Mouse (Mus musculus) midbrain, embryonic 14.5 days (tissue): ENCODE measurements around the gene Mapk13. TPM values are rescaled to one million over a fixed set of nuclear protein-coding genes. Genes with fewer than 3 reads are reported as not detected.
A peak's percentile ranks its signal among the peaks of the same experiment; 100 is the strongest.

Source experiments
- ATAC-seq: fragments of 200-750 bp; cut with Nextera tagmentation; 2 replicates; pipeline ENCODE4 v1.8.0; 2017; ENCODE audit warnings: moderate number of reproducible peaks, moderate library complexity; ENCODE audit not compliant: low FRiP score, low TSS enrichment
- DNase-seq: peaks from one replicate; pipeline ENCODE4 v3.0.0-alpha.2; 2015
- H3K27ac ChIP-seq: fragments of 300-500 bp; sonication (generic); replicated peaks from 2 replicates; pipeline ENCODE4 v1.5.1; 2014; ENCODE audit warnings: mild to moderate bottlenecking, low read depth, low read length, moderate library complexity
- H3K27me3 ChIP-seq: fragments of 300-500 bp; sonication (generic); 2 replicates; pipeline ENCODE4 v1.6.1; 2014; ENCODE audit warnings: low read length, control low read depth, mixed read lengths; ENCODE audit not compliant: control insufficient read depth, insufficient read depth
- H3K36me3 ChIP-seq: fragments of 300-500 bp; sonication (generic); 2 replicates; pipeline ENCODE4 v1.6.1; 2014; ENCODE audit warnings: low read length, control low read depth; ENCODE audit not compliant: control insufficient read depth, insufficient read depth
- H3K4me1 ChIP-seq: fragments of 300-500 bp; sonication (generic); 2 replicates; pipeline ENCODE4 v1.6.1; 2014; ENCODE audit warnings: mild to moderate bottlenecking, antibody characterized with exemption, low read length, control low read depth; ENCODE audit not compliant: control insufficient read depth, insufficient read depth
- H3K4me2 ChIP-seq: fragments of 300-500 bp; sonication (generic); 2 replicates; pipeline ENCODE4 v1.6.1; 2014; ENCODE audit warnings: mild to moderate bottlenecking, low read length, moderate library complexity
- H3K4me3 ChIP-seq: fragments of 300-500 bp; sonication (generic); replicated peaks from 2 replicates; pipeline ENCODE4 v1.5.1; 2014; ENCODE audit warnings: low read depth, low read length
- H3K9ac ChIP-seq: fragments of 300-500 bp; sonication (generic); replicated peaks from 2 replicates; pipeline ENCODE4 v1.6.1; 2014; ENCODE audit warnings: mild to moderate bottlenecking, low read length, moderate library complexity
- H3K9me3 ChIP-seq: fragments of 300-500 bp; sonication (generic); 2 replicates; pipeline ENCODE4 v1.6.1; 2016; ENCODE audit warnings: low read length, control low read depth, mixed read lengths; ENCODE audit not compliant: control insufficient read depth
- WGBS: fragments of 180-500 bp; shearing (Covaris S2); extraction: QIAGEN DNeasy Blood & Tissue Kit; methylation state at CpG from one replicate; pipeline ENCODE4 v1.1.7; 2014; 5-methylcytosine and 5-hydroxymethylcytosine counted together
- polyA plus RNA-seq: library from polyadenylated mRNA; unstranded; fragments of >200 nt; fragmentation: Nextera tagmentation; extraction: Ambion mirVana; gene quantifications from 2 replicates; pipeline ENCODE4 v1.2.1, GENCODE M21; 2014

The Mapk13 gene
- polyA plus RNA-seq, 1 experiment from 2014 or later, result 0.61 TPM

DNA sequence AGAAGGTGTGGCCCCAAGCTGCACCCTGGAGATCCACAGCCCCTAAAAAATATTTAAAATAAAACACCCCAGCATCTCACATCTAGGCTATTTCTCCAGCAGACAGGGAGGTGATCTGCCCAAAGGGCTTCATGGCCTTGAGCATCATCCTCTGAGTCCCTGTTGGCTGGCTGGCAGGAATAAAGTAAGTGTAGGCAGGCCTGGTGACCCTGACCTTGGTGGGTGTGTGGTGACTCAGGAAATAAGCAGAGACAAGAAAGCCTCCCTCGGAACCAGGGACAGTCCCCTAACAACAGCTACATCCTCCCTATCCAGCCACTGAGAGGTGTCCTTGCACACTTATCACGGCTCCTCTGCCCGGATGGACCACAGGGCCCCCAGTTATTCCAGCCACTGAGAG lies 11.7 kb downstream of the Mapk13 start:
- no peak for DNase-seq
- Histone ChIP-seq H3K36me3 (no peaks in the 10 kb centered on the region), H3K4me1 (no peaks in the 10 kb centered on the region), H3K9ac (no peak overlapping the region), H3K27me3 (no peaks in the 10 kb centered on the region), H3K4me3 (no peak overlapping the region), H3K27ac (no peak overlapping the region), H3K9me3 (no peaks in the 10 kb centered on the region), H3K4me2 (no peak overlapping the region)
- WGBS, result 80% methylated on average over 3 of the region's 3 CpGs
- no peak for ATAC-seq

DNA sequence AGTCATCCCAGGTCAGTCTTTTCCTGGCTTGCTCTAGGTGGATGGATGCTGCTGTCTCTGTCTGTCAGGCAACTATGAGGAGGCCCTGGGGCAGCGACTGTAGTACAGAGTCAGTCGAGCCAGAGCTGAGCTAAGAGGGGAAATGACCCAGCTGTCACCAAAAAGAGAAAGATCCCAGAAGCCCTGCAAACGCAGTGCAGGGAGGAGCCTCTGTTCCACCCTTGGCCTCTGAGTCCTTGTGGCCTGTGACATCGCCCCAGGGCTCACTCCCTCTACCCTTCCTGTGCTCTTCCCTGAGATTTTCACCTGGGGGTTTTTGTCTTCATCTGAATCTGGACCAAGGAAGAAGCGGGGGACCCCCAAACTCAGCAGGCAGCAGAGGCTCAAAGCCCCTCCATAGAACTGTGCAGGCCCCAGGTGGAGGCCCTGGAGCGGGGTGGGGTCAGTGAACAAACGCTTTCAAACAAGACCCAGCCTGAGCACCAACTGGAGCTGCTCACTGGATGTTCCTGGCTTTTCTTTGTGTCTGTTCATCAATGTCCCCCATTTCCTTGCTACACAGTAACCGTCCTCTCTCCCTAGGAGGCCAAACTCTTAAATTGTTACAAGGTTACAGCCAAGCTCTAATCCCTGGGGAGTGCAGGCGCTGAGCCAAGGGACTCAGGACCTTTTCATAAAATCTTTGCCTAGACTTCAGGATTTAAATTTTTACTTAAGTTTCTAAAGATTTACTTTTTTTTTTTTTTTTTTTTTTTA lies 12.4 kb downstream of the Mapk13 start:
- no peak for DNase-seq
- Histone ChIP-seq H3K4me1 (no peaks in the 10 kb centered on the region), H3K9ac (no peak overlapping the region), H3K4me2 (no peak overlapping the region), H3K4me3 (no peak overlapping the region), H3K36me3 (no peaks in the 10 kb centered on the region), H3K27me3 (no peaks in the 10 kb centered on the region), H3K9me3 (no peaks in the 10 kb centered on the region), H3K27ac (no peak overlapping the region)
- ATAC-seq, result no peak
- WGBS, result 54% methylated on average over 9 of the region's 9 CpGs

DNA sequence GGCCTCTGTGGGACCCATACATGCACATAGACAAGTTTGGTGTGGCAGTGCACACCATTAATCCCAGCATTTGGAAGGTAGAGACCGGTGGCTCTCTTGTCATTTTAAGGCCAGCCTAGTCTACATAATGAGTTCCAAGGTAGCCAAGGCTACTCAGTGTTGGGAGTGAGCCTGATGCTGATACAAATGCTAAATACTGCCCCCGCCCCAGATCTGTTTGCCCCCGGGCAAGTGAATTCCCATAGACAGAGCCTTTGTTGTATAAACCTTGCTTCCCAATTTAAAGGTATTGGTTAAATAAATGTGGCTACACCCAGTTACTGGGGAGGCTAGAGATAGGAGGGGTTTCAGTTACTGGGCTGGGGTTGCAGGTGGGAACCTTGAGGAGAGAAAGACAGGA lies 15.9 kb downstream of the Mapk13 start:
- H3K27me3 ChIP-seq, result no peaks in the 10 kb centered on the region
- WGBS, result 82% methylated on average over 3 of the region's 3 CpGs
- no peak overlapping the region for H3K4me3 ChIP-seq
- H3K9ac ChIP-seq, result no peak overlapping the region
- no peak overlapping the region for H3K27ac ChIP-seq
- H3K4me2 ChIP-seq, result no peak overlapping the region
- H3K4me1 ChIP-seq, result no peaks in the 10 kb centered on the region
- DNase-seq, result no peak
- H3K9me3 ChIP-seq, result no peaks in the 10 kb centered on the region
- H3K36me3 ChIP-seq, result no peaks in the 10 kb centered on the region
- no peak for ATAC-seq

DNA sequence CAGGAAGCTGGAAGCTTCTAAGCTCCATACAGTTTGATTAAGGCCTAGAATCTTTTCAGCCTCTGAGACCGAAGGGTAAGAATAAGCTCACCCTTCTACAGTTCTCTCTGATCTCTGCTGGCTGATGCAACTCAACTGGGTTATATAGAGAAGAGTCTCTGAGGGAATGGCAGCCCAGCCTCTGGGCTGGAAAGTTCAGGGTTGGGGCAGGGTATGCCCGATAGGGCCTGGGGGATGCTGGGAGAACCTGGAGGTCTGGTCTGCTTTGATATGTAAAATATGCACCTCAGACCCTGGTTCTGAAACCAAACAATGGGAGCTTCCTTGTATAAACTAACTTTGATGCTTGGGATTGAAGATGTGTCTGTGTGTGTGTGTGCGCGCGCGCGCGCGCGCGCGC lies 18.4 kb downstream of the Mapk13 start:
- no peak for DNase-seq
- no peaks in the 10 kb centered on the region for H3K36me3 ChIP-seq
- H3K4me1 ChIP-seq, result no peaks in the 10 kb centered on the region
- no peaks in the 10 kb centered on the region for H3K9me3 ChIP-seq
- WGBS, result 95% methylated on average over 12 of the region's 12 CpGs
- H3K27ac ChIP-seq, result no peak overlapping the region
- H3K9ac ChIP-seq, result no peak overlapping the region
- H3K4me3 ChIP-seq, result no peak overlapping the region
- ATAC-seq, result no peak
- H3K4me2 ChIP-seq, result no peak overlapping the region
- H3K27me3 ChIP-seq, result no peaks in the 10 kb centered on the region

DNA sequence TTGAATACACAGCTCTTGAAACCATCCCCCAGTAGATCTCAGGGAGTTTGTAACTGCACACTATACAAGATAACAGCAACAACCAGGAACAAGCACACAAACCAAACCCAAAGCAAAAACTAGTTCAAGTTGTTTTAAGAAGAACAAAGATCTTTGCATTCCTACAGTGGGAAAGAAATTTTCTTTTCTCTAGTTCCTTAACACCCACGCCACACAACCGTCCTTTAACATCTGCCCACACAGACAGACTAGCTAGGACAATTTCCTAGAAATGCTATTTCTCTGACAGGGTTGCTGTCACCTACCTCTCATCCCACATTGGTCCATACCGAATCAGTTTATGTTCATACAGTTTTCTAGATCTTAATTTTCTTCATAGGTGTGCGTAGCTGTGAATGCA lies 27.9 kb downstream of the Mapk13 start:
- no peak for DNase-seq
- no peak overlapping the region for H3K4me3 ChIP-seq
- H3K27me3 ChIP-seq, result no peaks in the 10 kb centered on the region
- 94% methylated on average over 4 of the region's 4 CpGs for WGBS
- H3K9me3 ChIP-seq, result no peaks in the 10 kb centered on the region
- H3K36me3 ChIP-seq, result no peaks in the 10 kb centered on the region
- no peak overlapping the region for H3K9ac ChIP-seq
- no peak overlapping the region for H3K4me2 ChIP-seq
- ATAC-seq, result no peak
- peaks cover 13% of the 10 kb centered on the region; the same call in 1 of the 2 replicates for H3K4me1 ChIP-seq
- H3K27ac ChIP-seq, result no peak overlapping the region

DNA sequence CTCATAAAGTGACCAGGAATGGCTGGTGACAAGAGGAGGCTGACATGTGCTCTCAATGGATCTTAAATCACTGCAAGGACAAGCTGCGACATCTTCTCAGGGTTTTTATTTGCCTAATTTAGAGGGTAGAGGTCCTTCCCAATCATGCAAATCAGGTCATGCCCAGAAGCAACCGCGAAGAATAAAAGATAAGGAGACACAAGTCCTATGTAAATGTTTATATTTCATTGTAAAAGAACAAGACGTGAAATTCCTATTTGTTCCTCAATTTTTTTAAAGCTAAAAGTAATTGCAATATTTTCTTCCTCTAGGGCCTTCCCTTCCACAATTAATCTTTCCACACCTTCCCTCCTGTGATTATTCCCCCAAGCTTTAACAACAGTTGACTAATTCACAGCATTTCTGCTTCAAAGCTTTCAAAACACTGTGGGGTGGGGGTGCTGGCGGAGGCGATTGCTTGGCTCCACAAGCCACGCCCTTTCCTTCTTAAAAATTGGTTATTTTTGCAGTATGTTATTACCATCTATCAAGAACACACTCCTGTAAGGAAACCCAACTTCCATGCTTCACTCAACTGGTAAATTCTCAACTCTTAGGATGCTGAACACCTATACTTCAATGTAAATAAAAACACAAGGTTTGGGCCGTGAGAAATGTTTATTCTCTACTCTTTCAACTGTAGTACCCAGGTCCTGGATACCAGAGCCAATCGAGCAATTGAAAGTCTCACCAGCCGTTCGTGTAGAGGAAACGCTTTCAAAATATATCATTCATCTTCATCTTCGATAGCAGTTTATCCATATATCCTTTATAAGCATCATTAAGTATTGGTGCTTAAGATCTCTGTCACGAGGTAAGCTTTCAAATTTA lies 30.4 kb downstream of the Mapk13 start:
- Histone ChIP-seq H3K27me3 (no peaks in the 10 kb centered on the region), H3K4me3 (peak overlapping the region; percentile 72), H3K9me3 (no peaks in the 10 kb centered on the region), H3K36me3 (no peaks in the 10 kb centered on the region), H3K9ac (no peak overlapping the region; the same call in 1 of the 2 replicates), H3K27ac (peak overlapping the region; percentile 46), H3K4me2 (peak overlapping the region; percentile 98), H3K4me1 (peaks cover 17% of the 10 kb centered on the region)
- no peak for ATAC-seq
- 16% methylated on average over 14 of the region's 14 CpGs for WGBS
- peak; percentile 25 for DNase-seq

DNA sequence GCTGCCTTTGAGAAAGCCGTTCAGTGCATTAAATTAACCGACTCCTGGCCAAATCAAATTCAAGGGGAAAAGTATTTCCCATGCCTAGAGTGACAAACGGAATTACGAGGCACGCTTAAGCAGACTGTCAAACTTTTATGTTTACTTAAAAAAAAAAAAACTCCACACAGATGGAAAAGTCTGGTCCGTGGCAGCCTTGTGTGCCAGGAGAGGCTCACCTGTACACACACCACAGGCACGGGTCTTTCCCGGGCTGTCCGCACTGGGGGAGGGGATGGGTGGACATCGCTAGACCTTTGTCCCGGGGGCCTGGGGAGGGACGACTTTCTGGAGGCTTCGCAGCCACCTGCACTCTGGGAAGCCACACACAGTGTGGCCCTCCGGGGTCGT lies 31.2 kb downstream of the Mapk13 start:
- Histone ChIP-seq H3K27me3 (no peaks in the 10 kb centered on the region), H3K4me3 (peak overlapping the region; percentile 72), H3K4me2 (peak overlapping the region; percentile 98), H3K9me3 (no peaks in the 10 kb centered on the region), H3K9ac (peak overlapping the region; percentile 100), H3K27ac (peak overlapping the region; percentile 100), H3K4me1 (peaks cover 17% of the 10 kb centered on the region), H3K36me3 (no peaks in the 10 kb centered on the region)
- ATAC-seq, result 0 out of 2 replicates have a peak, but pooled peaks have one; percentile 44
- DNase-seq, result peak; percentile 48
- WGBS, result under 1% methylated on average over 15 of the region's 15 CpGs

DNA sequence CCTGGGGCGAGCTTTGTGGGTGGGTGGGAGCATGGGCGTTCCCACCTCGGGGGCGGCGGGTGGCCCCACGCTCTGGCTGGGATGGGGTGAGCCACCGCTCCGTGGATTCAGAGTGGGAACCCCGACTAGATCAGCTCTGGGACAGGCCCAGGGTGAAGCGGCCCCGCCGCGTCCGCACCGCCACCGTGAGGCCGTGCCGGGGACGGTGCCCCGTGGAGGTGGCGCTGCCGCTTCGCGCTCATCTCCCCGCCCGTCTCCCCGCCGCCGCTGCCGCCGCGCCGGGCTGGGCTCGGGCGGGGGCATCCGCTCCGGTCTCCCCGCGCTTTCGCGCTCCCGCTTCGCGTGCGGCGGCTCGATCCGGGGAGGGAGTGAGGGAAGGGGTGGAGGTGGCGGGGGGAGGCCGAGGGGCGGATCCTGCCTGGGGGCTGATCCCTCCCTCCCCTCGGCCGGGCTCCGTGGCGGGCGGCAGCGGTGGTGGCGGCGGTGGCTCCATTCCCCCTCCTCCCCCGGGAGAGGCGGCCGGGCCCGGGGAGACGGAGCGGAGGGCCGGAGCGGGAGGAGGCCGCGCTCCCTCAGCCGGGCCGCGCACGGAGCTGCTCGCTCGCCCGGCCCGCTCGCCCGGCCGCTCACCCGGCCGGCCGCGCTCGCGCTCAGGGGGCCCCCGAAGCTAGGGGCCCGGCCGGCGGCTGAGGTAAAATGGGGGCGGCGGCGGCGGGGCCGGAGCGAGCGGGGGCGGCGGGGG lies 31.7 kb downstream of the Mapk13 start, which contains the start of gene Brpf3:
TSS of gene Brpf3 (plus strand) at position 420 of the 742 bp plus-strand sequence.
- H3K27ac ChIP-seq, result peak within 1 kb of the TSS; percentile 100
- H3K9me3 ChIP-seq, result no peaks in the 10 kb centered on the region
- peaks cover 2% of the 10 kb centered on the region; the same call in 1 of the 2 replicates for H3K36me3 ChIP-seq
- H3K4me1 ChIP-seq, result peaks cover 17% of the 10 kb centered on the region
- H3K27me3 ChIP-seq, result no peaks in the 10 kb centered on the region
- H3K4me2 ChIP-seq, result peak within 1 kb of the TSS; percentile 98
- peak within 1 kb of the TSS; percentile 100 for H3K9ac ChIP-seq
- DNase-seq (peak; percentile 85), ATAC-seq (peak; percentile 83)
- under 1% methylated on average over 46 of the region's 99 CpGs for WGBS
- peak within 1 kb of the TSS; percentile 72 for H3K4me3 ChIP-seq
